Mouse (Mus musculus) midbrain, embryonic 14.5 days (tissue): ENCODE results near the gene Ypel2. TPM values are rescaled to one million over a fixed set of nuclear protein-coding genes. Genes with fewer than 3 reads are reported as not detected.

Source experiments
- ATAC-seq: fragments of 200-750 bp; cut with Nextera tagmentation; 2 replicates; pipeline ENCODE4 v1.8.0; 2017; ENCODE audit warnings: moderate number of reproducible peaks, moderate library complexity; ENCODE audit not compliant: low FRiP score, low TSS enrichment
- DNase-seq: peaks from one replicate; pipeline ENCODE4 v3.0.0-alpha.2; 2015
- H3K27ac ChIP-seq: fragments of 300-500 bp; sonication (generic); replicated peaks from 2 replicates; pipeline ENCODE4 v1.5.1; 2014; ENCODE audit warnings: mild to moderate bottlenecking, low read depth, low read length, moderate library complexity
- H3K27me3 ChIP-seq: fragments of 300-500 bp; sonication (generic); 2 replicates; pipeline ENCODE4 v1.6.1; 2014; ENCODE audit warnings: low read length, control low read depth, mixed read lengths; ENCODE audit not compliant: control insufficient read depth, insufficient read depth
- H3K36me3 ChIP-seq: fragments of 300-500 bp; sonication (generic); 2 replicates; pipeline ENCODE4 v1.6.1; 2014; ENCODE audit warnings: low read length, control low read depth; ENCODE audit not compliant: control insufficient read depth, insufficient read depth
- H3K4me1 ChIP-seq: fragments of 300-500 bp; sonication (generic); 2 replicates; pipeline ENCODE4 v1.6.1; 2014; ENCODE audit warnings: mild to moderate bottlenecking, antibody characterized with exemption, low read length, control low read depth; ENCODE audit not compliant: control insufficient read depth, insufficient read depth
- H3K4me2 ChIP-seq: fragments of 300-500 bp; sonication (generic); 2 replicates; pipeline ENCODE4 v1.6.1; 2014; ENCODE audit warnings: mild to moderate bottlenecking, low read length, moderate library complexity
- H3K4me3 ChIP-seq: fragments of 300-500 bp; sonication (generic); replicated peaks from 2 replicates; pipeline ENCODE4 v1.5.1; 2014; ENCODE audit warnings: low read depth, low read length
- H3K9ac ChIP-seq: fragments of 300-500 bp; sonication (generic); replicated peaks from 2 replicates; pipeline ENCODE4 v1.6.1; 2014; ENCODE audit warnings: mild to moderate bottlenecking, low read length, moderate library complexity
- H3K9me3 ChIP-seq: fragments of 300-500 bp; sonication (generic); 2 replicates; pipeline ENCODE4 v1.6.1; 2016; ENCODE audit warnings: low read length, control low read depth, mixed read lengths; ENCODE audit not compliant: control insufficient read depth
- WGBS: fragments of 180-500 bp; shearing (Covaris S2); extraction: QIAGEN DNeasy Blood & Tissue Kit; methylation state at CpG from one replicate; pipeline ENCODE4 v1.1.7; 2014; 5-methylcytosine and 5-hydroxymethylcytosine counted together
- polyA plus RNA-seq: library from polyadenylated mRNA; unstranded; fragments of >200 nt; fragmentation: Nextera tagmentation; extraction: Ambion mirVana; gene quantifications from 2 replicates; pipeline ENCODE4 v1.2.1, GENCODE M21; 2014

Gene Ypel2
- polyA plus RNA-seq, 1 experiment from 2014 or later = 6.2 TPM

GRCm38 (mm10) chr11:86914329-86914728, 79.2 kb downstream of the Ypel2 start:
- WGBS = 84% methylated on average over 9 of the region's 9 CpGs
- Histone ChIP-seq H3K9me3 (no peaks in the 10 kb centered on the region), H3K4me1 (no peaks in the 10 kb centered on the region), H3K9ac (no peak overlapping the region), H3K36me3 (no peaks in the 10 kb centered on the region), H3K4me2 (no peak overlapping the region), H3K4me3 (no peak overlapping the region), H3K27me3 (no peaks in the 10 kb centered on the region), H3K27ac (no peak overlapping the region)
- ATAC-seq (no peak), DNase-seq (no peak)

- WGBS = 84% methylated on average over 4 of the region's 4 CpGs
- Histone ChIP-seq H3K4me3 (no peak overlapping the region), H3K27ac (no peak overlapping the region), H3K9me3 (no peaks in the 10 kb centered on the region), H3K4me2 (no peak overlapping the region), H3K4me1 (no peaks in the 10 kb centered on the region), H3K36me3 (no peaks in the 10 kb centered on the region), H3K9ac (no peak overlapping the region), H3K27me3 (no peaks in the 10 kb centered on the region)
- DNase-seq (no peak), ATAC-seq (no peak)
These were observed 83.3 kb downstream of the Ypel2 start for GRCm38 (mm10) chr11:86910244-86910643.

GRCm38 (mm10) chr11:86909028-86909427, 84.5 kb downstream of the Ypel2 start:
- Histone ChIP-seq H3K36me3 (no peaks in the 10 kb centered on the region), H3K4me1 (no peaks in the 10 kb centered on the region), H3K27ac (no peak overlapping the region), H3K9ac (no peak overlapping the region), H3K4me3 (no peak overlapping the region), H3K4me2 (no peak overlapping the region), H3K27me3 (no peaks in the 10 kb centered on the region), H3K9me3 (no peaks in the 10 kb centered on the region)
- 87% methylated on average over 6 of the region's 6 CpGs for WGBS
- no peak for DNase-seq
- no peak for ATAC-seq

GRCm38 (mm10) chr11:86907889-86908590, 85.5 kb downstream of the Ypel2 start:
- no peak for DNase-seq
- no peak for ATAC-seq
- no peaks in the 10 kb centered on the region for H3K27me3 ChIP-seq
- H3K4me1 ChIP-seq = no peaks in the 10 kb centered on the region
- WGBS = 77% methylated on average over 5 of the region's 5 CpGs
- H3K9me3 ChIP-seq = no peaks in the 10 kb centered on the region
- no peak overlapping the region for H3K9ac ChIP-seq
- H3K27ac ChIP-seq = no peak overlapping the region
- H3K36me3 ChIP-seq = no peaks in the 10 kb centered on the region
- no peak overlapping the region for H3K4me2 ChIP-seq
- no peak overlapping the region for H3K4me3 ChIP-seq

- H3K4me2 ChIP-seq = no peak overlapping the region
- H3K9ac ChIP-seq = no peak overlapping the region
- H3K4me3 ChIP-seq = no peak overlapping the region
- no peak for ATAC-seq
- H3K4me1 ChIP-seq = no peaks in the 10 kb centered on the region
- no peak overlapping the region for H3K27ac ChIP-seq
- DNase-seq = no peak
- WGBS = 94% methylated on average over 11 of the region's 11 CpGs
- H3K36me3 ChIP-seq = no peaks in the 10 kb centered on the region
- H3K27me3 ChIP-seq = no peaks in the 10 kb centered on the region
- H3K9me3 ChIP-seq = no peaks in the 10 kb centered on the region
These were observed 86.5 kb downstream of the Ypel2 start for GRCm38 (mm10) chr11:86906767-86907662.

- H3K27ac ChIP-seq = no peak overlapping the region
- H3K4me2 ChIP-seq = no peak overlapping the region
- H3K4me1 ChIP-seq = no peaks in the 10 kb centered on the region
- no peak overlapping the region for H3K4me3 ChIP-seq
- H3K9ac ChIP-seq = no peak overlapping the region
- no peaks in the 10 kb centered on the region for H3K27me3 ChIP-seq
- no peaks in the 10 kb centered on the region for H3K36me3 ChIP-seq
- no peaks in the 10 kb centered on the region for H3K9me3 ChIP-seq
- WGBS = 89% methylated on average over 6 of the region's 6 CpGs
- DNase-seq (no peak), ATAC-seq (no peak)
These were observed 87.2 kb downstream of the Ypel2 start for GRCm38 (mm10) chr11:86906257-86906656.

GRCm38 (mm10) chr11:86905261-86905660, 88.2 kb downstream of the Ypel2 start:
- Histone ChIP-seq H3K27me3 (no peaks in the 10 kb centered on the region), H3K27ac (no peak overlapping the region), H3K9me3 (no peaks in the 10 kb centered on the region), H3K4me2 (no peak overlapping the region), H3K4me1 (no peaks in the 10 kb centered on the region), H3K9ac (no peak overlapping the region), H3K4me3 (no peak overlapping the region), H3K36me3 (no peaks in the 10 kb centered on the region)
- WGBS = 83% methylated on average over 2 of the region's 2 CpGs
- no peak for ATAC-seq
- DNase-seq = no peak

GRCm38 (mm10) chr11:86904706-86905105, 88.8 kb downstream of the Ypel2 start:
- Histone ChIP-seq H3K9me3 (no peaks in the 10 kb centered on the region), H3K4me1 (no peaks in the 10 kb centered on the region), H3K9ac (no peak overlapping the region), H3K27ac (no peak overlapping the region), H3K4me2 (no peak overlapping the region), H3K4me3 (no peak overlapping the region), H3K27me3 (no peaks in the 10 kb centered on the region), H3K36me3 (no peaks in the 10 kb centered on the region)
- 70% methylated on average over 4 of the region's 4 CpGs for WGBS
- DNase-seq (no peak), ATAC-seq (no peak)
